Mouse (Mus musculus) intestine, postnatal 0 days (tissue): ENCODE results near the gene Klhl30. TPM values are rescaled to one million over a fixed set of nuclear protein-coding genes. Genes with fewer than 3 reads are reported as not detected.

Source experiments
- ATAC-seq: fragments of 200-750 bp; cut with Nextera tagmentation; 2 replicates; pipeline ENCODE4 v1.8.0; 2017; ENCODE audit warnings: mild to moderate bottlenecking, moderate TSS enrichment, moderate library complexity
- H3K27ac ChIP-seq: fragments of 300-500 bp; sonication (generic); 2 replicates; pipeline ENCODE4 v1.5.1; 2014; ENCODE audit warnings: mild to moderate bottlenecking, low read depth, low read length, moderate library complexity
- H3K27me3 ChIP-seq: fragments of 300-500 bp; sonication (generic); replicated peaks from 2 replicates; pipeline ENCODE4 v1.6.1; 2014; ENCODE audit warnings: low read length, mixed read lengths; ENCODE audit not compliant: control insufficient read depth, insufficient read depth
- H3K36me3 ChIP-seq: fragments of 300-500 bp; sonication (generic); 2 replicates; pipeline ENCODE4 v1.6.1; 2014; ENCODE audit warnings: mild to moderate bottlenecking, moderate library complexity; ENCODE audit not compliant: control insufficient read depth, insufficient read depth
- H3K4me1 ChIP-seq: fragments of 300-500 bp; sonication (generic); replicated peaks from 2 replicates; pipeline ENCODE4 v1.6.1; 2014; ENCODE audit warnings: antibody characterized with exemption, low read length, mixed read lengths; ENCODE audit not compliant: control insufficient read depth, insufficient read depth
- H3K4me2 ChIP-seq: fragments of 300-500 bp; sonication (generic); replicated peaks from 2 replicates; pipeline ENCODE4 v1.6.1; 2014; ENCODE audit warnings: low read depth, mild to moderate bottlenecking, moderate library complexity
- H3K4me3 ChIP-seq: fragments of 300-500 bp; sonication (generic); 2 replicates; pipeline ENCODE4 v1.5.1; 2014; ENCODE audit warnings: low read depth, low read length
- H3K9ac ChIP-seq: fragments of 300-500 bp; sonication (generic); 2 replicates; pipeline ENCODE4 v1.6.1; 2014; ENCODE audit warnings: mild to moderate bottlenecking, low read depth, low read length
- H3K9me3 ChIP-seq: fragments of 300-500 bp; sonication (generic); 2 replicates; pipeline ENCODE4 v1.6.1; 2016; ENCODE audit warnings: mixed run types; ENCODE audit not compliant: control insufficient read depth
- CTCF ChIP-seq: sonication (generic); IDR thresholded peaks from 2 replicates; pipeline ENCODE4 v1.5.1; 2016; ENCODE audit warnings: low read depth, mild to moderate bottlenecking, control low read depth, antibody characterized with exemption, moderate library complexity
- WGBS: fragments of 180-500 bp; shearing (Covaris S2); extraction: QIAGEN DNeasy Blood & Tissue Kit; methylation state at CpG from one replicate; pipeline ENCODE4 v1.1.7; 2014; 5-methylcytosine and 5-hydroxymethylcytosine counted together
- polyA plus RNA-seq: library from polyadenylated mRNA; unstranded; fragments of >200 nt; fragmentation: Nextera tagmentation; extraction: Ambion mirVana; gene quantifications from 2 replicates; pipeline ENCODE4 v1.2.1, GENCODE M21; 2015

Klhl30 gene
- polyA plus RNA-seq, 1 experiment from 2014 or later, result 1.3 TPM

- no peak for TF ChIP-seq CTCF
- H3K9ac ChIP-seq, result no peak overlapping the region
- no peaks in the 10 kb centered on the region for H3K4me1 ChIP-seq
- H3K27me3 ChIP-seq, result no peaks in the 10 kb centered on the region
- H3K4me3 ChIP-seq, result no peak overlapping the region
- no peak overlapping the region for H3K27ac ChIP-seq
- no peaks in the 10 kb centered on the region for H3K9me3 ChIP-seq
- no peak overlapping the region for H3K4me2 ChIP-seq
- H3K36me3 ChIP-seq, result no peaks in the 10 kb centered on the region
- 85% methylated on average over 2 of the region's 2 CpGs for WGBS
- ATAC-seq, result no peak
Observed at GRCm38 (mm10) chr1:91352277-91352676, 1.5 kb downstream of the Klhl30 start.

- Histone ChIP-seq H3K9ac (no peak overlapping the region), H3K36me3 (no peaks in the 10 kb centered on the region), H3K27me3 (no peaks in the 10 kb centered on the region), H3K4me2 (no peak overlapping the region), H3K27ac (no peak overlapping the region), H3K4me1 (no peaks in the 10 kb centered on the region), H3K4me3 (no peak overlapping the region), H3K9me3 (no peaks in the 10 kb centered on the region)
- no peak for ATAC-seq
- 81% methylated on average over 11 of the region's 11 CpGs for WGBS
- TF ChIP-seq CTCF, result no peak
Observed at GRCm38 (mm10) chr1:91356105-91356504, 5.3 kb downstream of the Klhl30 start.

DNA sequence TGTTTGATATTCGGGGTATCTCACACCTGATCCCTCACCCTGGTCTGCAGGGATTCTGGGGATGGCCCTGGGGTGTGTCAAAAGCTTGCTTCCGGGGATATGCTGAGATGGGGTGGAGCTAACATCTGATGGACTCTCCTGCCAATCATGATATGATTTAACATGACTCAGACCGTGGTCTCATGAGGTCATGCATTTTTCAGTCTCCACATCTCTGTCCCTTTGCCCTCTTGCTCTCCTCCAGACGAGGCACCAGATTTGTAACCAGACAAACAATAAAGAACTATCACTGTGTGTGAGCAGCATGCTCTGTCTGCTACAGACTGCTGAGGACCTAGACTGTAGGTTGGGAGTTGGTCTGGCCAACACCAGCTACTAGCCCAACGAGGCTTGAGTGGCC lies 11.3 kb downstream of the Klhl30 start:
- H3K9me3 ChIP-seq, result no peaks in the 10 kb centered on the region
- 69% methylated on average over 5 of the region's 5 CpGs for WGBS
- H3K27ac ChIP-seq, result no peak overlapping the region
- no peak overlapping the region for H3K4me2 ChIP-seq
- H3K27me3 ChIP-seq, result no peaks in the 10 kb centered on the region
- no peak for ATAC-seq
- no peak overlapping the region for H3K9ac ChIP-seq
- no peak overlapping the region for H3K4me3 ChIP-seq
- no peak for TF ChIP-seq CTCF
- no peaks in the 10 kb centered on the region for H3K36me3 ChIP-seq
- peaks cover under 1% of the 10 kb centered on the region; the same call in 1 of the 2 replicates for H3K4me1 ChIP-seq

- H3K4me1 ChIP-seq, result peaks cover 4% of the 10 kb centered on the region; the same call in 1 of the 2 replicates
- H3K9me3 ChIP-seq, result no peaks in the 10 kb centered on the region
- no peak overlapping the region for H3K4me2 ChIP-seq
- no peaks in the 10 kb centered on the region for H3K27me3 ChIP-seq
- no peak overlapping the region for H3K27ac ChIP-seq
- no peak for TF ChIP-seq CTCF
- H3K4me3 ChIP-seq, result no peak overlapping the region
- H3K9ac ChIP-seq, result no peak overlapping the region
- ATAC-seq, result no peak
- H3K36me3 ChIP-seq, result no peaks in the 10 kb centered on the region; the same call in 1 of the 2 replicates
- 95% methylated on average over 16 of the region's 16 CpGs for WGBS
Observed at GRCm38 (mm10) chr1:91364822-91365644, 14.2 kb downstream of the Klhl30 start.

DNA sequence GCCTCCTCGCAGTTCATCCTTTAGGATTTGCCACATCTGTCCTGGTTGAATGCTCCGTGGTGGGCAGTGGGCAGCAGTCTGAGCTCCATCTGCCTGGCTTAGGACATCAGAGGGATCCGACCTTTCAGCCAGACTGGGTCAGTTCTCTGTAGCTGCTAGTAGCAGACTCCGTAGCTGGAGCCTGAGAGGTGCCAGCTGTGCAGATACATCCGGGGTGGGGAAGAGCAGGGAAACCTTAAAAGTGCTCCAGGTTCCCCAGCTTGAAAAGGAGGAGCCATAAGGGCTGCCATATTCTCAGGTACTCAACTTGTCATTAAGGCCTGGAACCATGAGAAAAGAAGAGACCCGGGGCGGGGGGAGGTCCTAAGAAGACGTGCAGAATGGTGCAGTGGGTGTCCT lies 15.0 kb downstream of the Klhl30 start:
- Histone ChIP-seq H3K9me3 (no peaks in the 10 kb centered on the region), H3K36me3 (peaks cover 4% of the 10 kb centered on the region; the same call in 1 of the 2 replicates), H3K27ac (no peak overlapping the region), H3K9ac (no peak overlapping the region), H3K27me3 (no peaks in the 10 kb centered on the region), H3K4me2 (peak overlapping the region; percentile 95), H3K4me1 (peaks cover 4% of the 10 kb centered on the region; the same call in 1 of the 2 replicates), H3K4me3 (peak overlapping the region; percentile 50)
- 34% methylated on average over 8 of the region's 8 CpGs for WGBS
- TF ChIP-seq CTCF, result no peak
- ATAC-seq, result no peak

- peak; percentile 42; the same call in 1 of the 2 replicates for ATAC-seq
- Histone ChIP-seq H3K36me3 (peaks cover 10% of the 10 kb centered on the region; the same call in 1 of the 2 replicates), H3K9ac (peak within 1 kb of the TSS; percentile 41; the same call in 1 of the 2 replicates), H3K27me3 (no peaks in the 10 kb centered on the region), H3K4me2 (peak within 1 kb of the TSS; percentile 95), H3K27ac (peak within 1 kb of the TSS; percentile 58), H3K9me3 (no peaks in the 10 kb centered on the region), H3K4me1 (peaks cover 4% of the 10 kb centered on the region; the same call in 1 of the 2 replicates), H3K4me3 (peak within 1 kb of the TSS; percentile 50)
- WGBS, result under 1% methylated on average over 65 of the region's 68 CpGs
- TF ChIP-seq CTCF, result peak; percentile 94
Observed at GRCm38 (mm10) chr1:91366215-91367108, 15.6 kb downstream of the Klhl30 start, which contains the start of gene Erfe. Gene Erfe, plus strand, starts transcription at chr1:91366430.
